Mouse (Mus musculus): Measurements from ENCODE around the gene Chic1. TPM values are rescaled to one million over a fixed set of nuclear protein-coding genes. Genes with fewer than 3 reads are reported as not detected.

Gene Chic1
- polyA plus RNA-seq, 1 experiment from 2014 or later = 0.69 TPM

DNA sequence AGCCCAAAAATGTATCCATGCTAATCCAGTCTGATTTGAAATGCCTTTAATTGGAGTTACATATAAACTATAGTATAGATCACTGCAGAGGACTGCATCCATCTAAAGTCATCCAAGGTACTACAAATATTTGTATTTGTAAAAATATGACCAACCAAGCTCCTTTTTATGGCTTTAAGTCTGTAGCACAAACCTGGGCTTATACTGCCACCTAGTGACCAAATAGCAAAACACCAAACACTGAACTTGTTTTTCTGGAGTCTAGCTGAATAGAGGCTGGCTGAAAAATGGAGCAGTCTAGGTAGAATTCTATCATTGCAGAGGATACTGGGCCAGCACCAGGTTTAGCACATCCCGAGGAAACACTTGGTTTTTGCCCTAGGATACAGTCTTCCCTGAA lies 84.5 kb downstream of the Chic1 start:
- H3K9me3 ChIP-seq (replicated peaks) = no peaks in the 10 kb centered on the region
- no peak overlapping the region for H3K9ac ChIP-seq
- no peaks in the 10 kb centered on the region for H3K36me3 ChIP-seq
- no peak for ATAC-seq
- WGBS (ENCODE audit: insufficient replicate concordance) = 5% methylated on average over 1 of the region's 1 CpGs
- no peak overlapping the region for H3K27ac ChIP-seq
- no peak overlapping the region for H3K4me2 ChIP-seq
- no peak overlapping the region for H3K4me3 ChIP-seq
- H3K4me1 ChIP-seq = no peaks in the 10 kb centered on the region
- H3K27me3 ChIP-seq (replicated peaks) = peaks cover 44% of the 10 kb centered on the region

DNA sequence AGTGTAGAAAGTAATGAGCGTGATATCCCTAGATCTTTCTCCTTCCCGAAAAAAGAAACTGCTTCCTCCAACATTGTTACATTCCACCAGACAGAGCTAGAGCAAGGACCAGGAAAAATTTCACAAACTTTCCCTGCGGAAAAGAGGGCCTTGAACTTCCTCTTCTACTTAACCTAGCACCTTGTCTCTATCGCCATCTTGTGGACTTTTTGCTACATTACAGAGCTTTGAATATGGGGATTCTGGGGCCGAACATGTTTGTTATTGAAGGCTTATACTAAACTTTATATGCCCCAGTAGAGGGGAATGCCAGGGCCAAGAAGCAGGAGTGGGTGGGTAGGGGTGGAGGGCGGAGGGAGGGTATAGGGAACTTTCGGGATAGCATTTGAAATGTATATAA lies 87.5 kb downstream of the Chic1 start:
- no peak overlapping the region for H3K4me3 ChIP-seq
- ATAC-seq = no peak
- H3K9me3 ChIP-seq (replicated peaks) = no peaks in the 10 kb centered on the region
- H3K4me1 ChIP-seq = no peaks in the 10 kb centered on the region
- H3K4me2 ChIP-seq = no peak overlapping the region
- 20% methylated on average over 7 of the region's 7 CpGs for WGBS (ENCODE audit: insufficient replicate concordance)
- H3K27me3 ChIP-seq (replicated peaks) = peaks cover 42% of the 10 kb centered on the region
- no peak overlapping the region for H3K9ac ChIP-seq
- H3K27ac ChIP-seq = no peak overlapping the region
- H3K36me3 ChIP-seq = no peaks in the 10 kb centered on the region

Other genes with a start within 250 kb of the Chic1 start
- 0.24 and 0.27 TPM in 2 replicates for gene Nap1l2, start 169.8 kb upstream of the Chic1 start, polyA plus RNA-seq (2016; fragmentation: Nextera tagmentation; extraction: Ambion mirVana)
- not detected in 2 replicates for gene Cdx4, start 35.1 kb upstream of the Chic1 start, polyA plus RNA-seq (2016; fragmentation: Nextera tagmentation; extraction: Ambion mirVana)
- gene Tsx, start 58.0 kb downstream of the Chic1 start, polyA plus RNA-seq (2016; fragmentation: Nextera tagmentation; extraction: Ambion mirVana) = not detected in 2 replicates
- not detected in 2 replicates for gene Gm26992, start 65.5 kb downstream of the Chic1 start, polyA plus RNA-seq (2016; fragmentation: Nextera tagmentation; extraction: Ambion mirVana)

Data from liver, embryonic 12.5 days (tissue).